Mouse (Mus musculus): ENCODE data around the gene Syngr3. TPM values are rescaled to one million over a fixed set of nuclear protein-coding genes. Genes with fewer than 3 reads are reported as not detected.

The Syngr3 gene
- polyA plus RNA-seq, 2 experiments, result 3.0 to 3.1 TPM

DNA sequence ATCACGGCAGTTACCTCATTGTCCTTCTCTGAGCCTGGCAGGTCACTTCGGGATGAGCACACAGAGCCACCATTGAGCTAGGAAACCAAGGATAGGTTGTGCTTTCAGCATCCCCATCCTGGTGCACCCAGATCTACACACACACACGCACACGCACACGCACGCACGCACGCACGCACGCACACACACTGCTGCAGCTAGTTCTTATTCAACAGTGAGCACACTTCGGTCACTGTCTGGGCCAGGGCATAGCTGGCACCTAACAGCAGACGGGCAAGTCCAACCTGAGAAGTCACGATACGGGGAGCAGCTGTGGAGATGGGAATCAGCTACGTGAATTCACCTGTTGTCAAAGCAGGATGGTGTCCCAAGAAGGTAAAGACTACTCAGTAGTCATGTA lies 49.2 kb downstream of the Syngr3 start:
- Histone ChIP-seq H3K9ac (ENCODE audit: low read depth, low read length, severe bottlenecking) (no peak overlapping the region), H3K4me1 (ENCODE audit: control insufficient read depth, insufficient read depth, low read length) (peaks cover 41% of the 10 kb centered on the region), H3K4me3 (replicated peaks; ENCODE audit: low read length) (no peak overlapping the region), H3K9me3 (ENCODE audit: control insufficient read depth, low read length) (no peaks in the 10 kb centered on the region), H3K4me2 (replicated peaks; ENCODE audit: low read depth, low read length, severe bottlenecking) (no peak overlapping the region), H3K27me3 (ENCODE audit: control insufficient read depth, insufficient read depth, low read length) (no peaks in the 10 kb centered on the region), H3K36me3 (ENCODE audit: control insufficient read depth, insufficient read depth, low read length) (peaks cover 41% of the 10 kb centered on the region), H3K27ac (replicated peaks; ENCODE audit: low read depth, low read length) (peak overlapping the region; percentile 94; the same call in 1 of the 2 replicates)
- no peak for TF ChIP-seq POLR2A (IDR thresholded peaks at IDR 0.05; ENCODE audit: borderline replicate concordance, extremely low read depth, insufficient read depth, insufficient read length)
- no peak for ATAC-seq (ENCODE audit: low FRiP score, low read depth)
- WGBS, result 97% methylated on average over 15 of the region's 15 CpGs
- DNase-seq (ENCODE audit: low spot score), result no peak

- peaks cover 41% of the 10 kb centered on the region for H3K4me1 ChIP-seq (ENCODE audit: control insufficient read depth, insufficient read depth, low read length)
- H3K27me3 ChIP-seq (ENCODE audit: control insufficient read depth, insufficient read depth, low read length), result no peaks in the 10 kb centered on the region
- H3K9me3 ChIP-seq (ENCODE audit: control insufficient read depth, low read length), result no peaks in the 10 kb centered on the region
- 82% methylated on average over 7 of the region's 7 CpGs for WGBS
- H3K4me3 ChIP-seq (replicated peaks; ENCODE audit: low read length), result no peak overlapping the region
- H3K27ac ChIP-seq (replicated peaks; ENCODE audit: low read depth, low read length), result peak overlapping the region; percentile 94
- DNase-seq (ENCODE audit: low spot score) (no peak), ATAC-seq (ENCODE audit: low FRiP score, low read depth) (no peak)
- peaks cover 41% of the 10 kb centered on the region for H3K36me3 ChIP-seq (ENCODE audit: control insufficient read depth, insufficient read depth, low read length)
- TF ChIP-seq POLR2A (IDR thresholded peaks at IDR 0.05; ENCODE audit: borderline replicate concordance, extremely low read depth, insufficient read depth, insufficient read length), result no peak
- H3K9ac ChIP-seq (ENCODE audit: low read depth, low read length, severe bottlenecking), result 0 out of 2 replicates have a peak overlapping the region, but pooled peaks have one; percentile 45
- no peak overlapping the region for H3K4me2 ChIP-seq (replicated peaks; ENCODE audit: low read depth, low read length, severe bottlenecking)
Measured at GRCm38 (mm10) chr17:24640119-24640518, 49.6 kb downstream of the Syngr3 start.

GRCm38 (mm10) chr17:24639571-24639988 lies 50.2 kb downstream of the Syngr3 start:
- Histone ChIP-seq H3K27ac (replicated peaks; ENCODE audit: low read depth, low read length) (peak overlapping the region; percentile 94), H3K4me2 (replicated peaks; ENCODE audit: low read depth, low read length, severe bottlenecking) (peak overlapping the region; percentile 39), H3K4me1 (ENCODE audit: control insufficient read depth, insufficient read depth, low read length) (peaks cover 36% of the 10 kb centered on the region), H3K27me3 (ENCODE audit: control insufficient read depth, insufficient read depth, low read length) (no peaks in the 10 kb centered on the region), H3K36me3 (ENCODE audit: control insufficient read depth, insufficient read depth, low read length) (peaks cover 41% of the 10 kb centered on the region), H3K9ac (ENCODE audit: low read depth, low read length, severe bottlenecking) (peak overlapping the region; percentile 45; the same call in 1 of the 2 replicates), H3K4me3 (replicated peaks; ENCODE audit: low read length) (no peak overlapping the region), H3K9me3 (ENCODE audit: control insufficient read depth, low read length) (no peaks in the 10 kb centered on the region)
- TF ChIP-seq POLR2A (IDR thresholded peaks at IDR 0.05; ENCODE audit: borderline replicate concordance, extremely low read depth, insufficient read depth, insufficient read length), result peak; percentile 24; the same call in 1 of the 2 replicates
- DNase-seq (ENCODE audit: low spot score) (peak; percentile 84), ATAC-seq (ENCODE audit: low FRiP score, low read depth) (peak; percentile 78)
- WGBS, result 13% methylated on average over 5 of the region's 5 CpGs

- WGBS, result 33% methylated on average over 9 of the region's 9 CpGs
- DNase-seq (ENCODE audit: low spot score) (peak; percentile 39), ATAC-seq (ENCODE audit: low FRiP score, low read depth) (peak; percentile 57; the same call in 1 of the 2 replicates)
- H3K4me3 ChIP-seq (replicated peaks; ENCODE audit: low read length), result no peak overlapping the region
- peak overlapping the region; percentile 39; the same call in 1 of the 2 replicates for H3K4me2 ChIP-seq (replicated peaks; ENCODE audit: low read depth, low read length, severe bottlenecking)
- H3K9ac ChIP-seq (ENCODE audit: low read depth, low read length, severe bottlenecking), result peak overlapping the region; percentile 45; the same call in 1 of the 2 replicates
- peaks cover 29% of the 10 kb centered on the region for H3K4me1 ChIP-seq (ENCODE audit: control insufficient read depth, insufficient read depth, low read length)
- H3K27me3 ChIP-seq (ENCODE audit: control insufficient read depth, insufficient read depth, low read length), result no peaks in the 10 kb centered on the region
- peaks cover 41% of the 10 kb centered on the region for H3K36me3 ChIP-seq (ENCODE audit: control insufficient read depth, insufficient read depth, low read length)
- H3K27ac ChIP-seq (replicated peaks; ENCODE audit: low read depth, low read length), result peak overlapping the region; percentile 94
- no peak for TF ChIP-seq POLR2A (IDR thresholded peaks at IDR 0.05; ENCODE audit: borderline replicate concordance, extremely low read depth, insufficient read depth, insufficient read length)
- no peaks in the 10 kb centered on the region for H3K9me3 ChIP-seq (ENCODE audit: control insufficient read depth, low read length)
Measured at GRCm38 (mm10) chr17:24638840-24639239, 50.9 kb downstream of the Syngr3 start.

DNA sequence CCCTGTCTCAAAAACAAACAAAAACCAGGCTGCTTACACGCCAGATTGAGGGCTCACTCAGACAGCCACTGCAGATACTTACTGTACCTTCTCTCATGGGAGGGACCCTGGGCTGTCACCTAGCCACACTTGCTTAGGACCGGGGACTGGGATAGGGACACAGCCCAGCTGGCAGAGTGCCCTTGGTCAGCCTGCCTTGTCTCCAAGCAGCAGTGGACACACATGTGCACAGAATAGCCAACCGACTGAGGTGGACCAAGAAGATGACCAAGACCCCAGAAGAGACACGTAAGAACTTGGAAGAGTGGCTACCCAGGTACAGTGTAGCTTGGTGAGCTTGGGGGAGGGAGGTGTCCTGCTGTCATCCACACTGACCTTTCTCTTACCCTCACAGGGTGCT lies 51.5 kb downstream of the Syngr3 start:
- H3K4me1 ChIP-seq (ENCODE audit: control insufficient read depth, insufficient read depth, low read length), result peaks cover 30% of the 10 kb centered on the region
- no peaks in the 10 kb centered on the region for H3K27me3 ChIP-seq (ENCODE audit: control insufficient read depth, insufficient read depth, low read length)
- no peak for ATAC-seq (ENCODE audit: low FRiP score, low read depth)
- no peak for DNase-seq (ENCODE audit: low spot score)
- H3K9ac ChIP-seq (ENCODE audit: low read depth, low read length, severe bottlenecking), result no peak overlapping the region
- TF ChIP-seq POLR2A (IDR thresholded peaks at IDR 0.05; ENCODE audit: borderline replicate concordance, extremely low read depth, insufficient read depth, insufficient read length), result no peak
- H3K4me3 ChIP-seq (replicated peaks; ENCODE audit: low read length), result no peak overlapping the region
- H3K4me2 ChIP-seq (replicated peaks; ENCODE audit: low read depth, low read length, severe bottlenecking), result no peak overlapping the region
- H3K9me3 ChIP-seq (ENCODE audit: control insufficient read depth, low read length), result no peaks in the 10 kb centered on the region
- WGBS, result 87% methylated on average over 4 of the region's 4 CpGs
- H3K36me3 ChIP-seq (ENCODE audit: control insufficient read depth, insufficient read depth, low read length), result peaks cover 37% of the 10 kb centered on the region
- H3K27ac ChIP-seq (replicated peaks; ENCODE audit: low read depth, low read length), result peak overlapping the region; percentile 94

Measured in limb, embryonic 14.5 days (tissue).